Mouse (Mus musculus): ENCODE results near the gene Atp8b4.
"Not testable (repeated sequence)": the region's sequence is repeated elsewhere in the genome, so short reads cannot be mapped to it uniquely, and the experiment has no call there.

Atp8b4 gene

GRCm38 (mm10) chr2:126500521-126500920 lies at the start of gene Atp8b4:
Gene Atp8b4, minus strand, starts transcription at chr2:126500674.
- in situ Hi-C loops (cut with MboI, MseI), result no loop called here

GRCm38 (mm10) chr2:126549681-126550080 lies 49.2 kb upstream of the Atp8b4 start:
- in situ Hi-C loops (cut with MboI, MseI), result no loop called here

- in situ Hi-C loops (cut with MboI, MseI), result no loop called here
Observed at GRCm38 (mm10) chr2:126546392-126546791, 45.9 kb upstream of the Atp8b4 start.

GRCm38 (mm10) chr2:126545297-126545696 lies 44.8 kb upstream of the Atp8b4 start:
- in situ Hi-C loops (cut with MboI, MseI), result no loop called here

DNA sequence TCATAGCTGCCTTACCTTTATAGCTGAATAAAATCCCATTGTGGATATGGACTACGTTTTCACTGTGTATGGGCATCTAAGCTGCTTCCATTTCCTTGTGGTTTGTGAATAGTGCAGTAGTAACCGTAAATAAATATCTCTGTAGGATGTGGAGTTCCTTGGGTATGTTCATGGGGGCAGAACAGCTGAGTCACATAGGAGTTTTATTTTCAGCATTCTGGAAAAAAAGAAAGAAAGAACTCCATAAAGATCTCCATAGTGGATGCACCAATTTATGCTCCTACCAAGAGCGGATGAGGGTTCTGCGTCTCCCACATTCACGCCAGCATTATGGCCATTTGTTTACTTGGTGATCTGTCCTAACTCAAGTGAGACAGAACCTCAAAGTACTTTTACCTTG lies 41.7 kb upstream of the Atp8b4 start:
- in situ Hi-C loops (cut with MboI, MseI), result no loop called here

GRCm38 (mm10) chr2:126540390-126540925 lies 40.0 kb upstream of the Atp8b4 start:
- in situ Hi-C loops (cut with MboI, MseI), result no loop called here

DNA sequence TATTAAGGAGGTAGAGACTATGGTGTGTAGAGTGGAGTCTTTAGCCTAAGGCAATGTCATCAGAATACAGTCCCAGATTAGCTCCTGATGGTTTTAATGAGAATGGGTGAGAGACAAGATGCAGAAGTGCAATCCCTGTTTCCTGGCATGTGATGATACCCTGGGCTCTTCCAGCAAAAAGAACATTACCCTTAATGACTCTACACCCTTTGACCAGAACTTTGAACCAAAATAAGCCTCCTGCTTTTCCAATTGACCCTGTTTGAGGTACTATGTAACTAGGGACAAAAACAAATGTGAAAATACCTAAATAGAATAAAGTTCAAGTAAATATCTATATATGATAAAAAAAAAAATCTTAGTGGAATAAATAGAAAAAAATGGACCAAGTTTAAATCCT lies 37.2 kb upstream of the Atp8b4 start:
- in situ Hi-C loops (cut with MboI, MseI), result no loop called here

DNA sequence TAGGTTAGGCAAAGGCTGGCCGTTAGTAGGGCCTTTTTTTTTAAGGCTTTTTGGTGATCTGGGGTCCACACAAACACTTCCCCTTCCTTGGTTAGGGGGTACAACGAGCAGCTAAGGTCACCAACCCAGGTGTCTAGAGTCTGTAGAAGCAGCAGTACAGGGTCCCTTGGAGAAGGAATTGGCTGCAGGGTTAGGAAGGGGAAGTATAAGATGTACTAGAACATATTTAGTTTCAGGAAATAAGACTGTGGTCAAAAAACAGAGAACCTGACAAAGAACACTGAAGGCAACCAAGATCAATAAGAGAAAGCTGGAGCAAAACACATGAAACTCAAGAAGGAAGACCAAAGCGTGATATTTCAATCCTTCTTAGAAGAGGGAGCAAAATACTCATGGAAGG lies 30.1 kb upstream of the Atp8b4 start:
- in situ Hi-C loops (cut with MboI, MseI), result loop anchor here (5.0 kb wide), 1 partner anchor 603 kb away; no protein-coding TSS in a partner anchor

GRCm38 (mm10) chr2:126527461-126527860 lies 27.0 kb upstream of the Atp8b4 start:
- in situ Hi-C loops (cut with MboI, MseI), result no loop called here

DNA sequence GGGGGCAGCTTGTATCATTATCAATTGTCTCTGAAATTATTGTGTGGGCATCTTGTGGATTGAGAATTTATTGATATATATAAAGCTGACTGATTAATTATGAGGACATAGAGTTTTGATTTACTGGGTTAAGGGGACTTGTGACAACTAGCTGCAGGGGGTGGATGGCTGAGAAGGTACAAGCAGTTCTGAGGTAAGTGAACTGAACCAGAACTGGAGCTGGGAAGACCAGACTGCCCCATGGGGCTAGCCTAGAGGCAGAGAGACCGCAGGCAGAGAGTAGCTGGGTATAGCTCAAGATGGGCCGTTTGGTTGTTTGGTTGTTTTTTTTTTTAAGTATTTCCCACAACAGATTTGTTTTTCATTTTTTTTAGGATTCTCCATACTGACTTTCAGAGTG lies 23.8 kb upstream of the Atp8b4 start:
- in situ Hi-C loops (cut with MboI, MseI), result no loop called here

DNA sequence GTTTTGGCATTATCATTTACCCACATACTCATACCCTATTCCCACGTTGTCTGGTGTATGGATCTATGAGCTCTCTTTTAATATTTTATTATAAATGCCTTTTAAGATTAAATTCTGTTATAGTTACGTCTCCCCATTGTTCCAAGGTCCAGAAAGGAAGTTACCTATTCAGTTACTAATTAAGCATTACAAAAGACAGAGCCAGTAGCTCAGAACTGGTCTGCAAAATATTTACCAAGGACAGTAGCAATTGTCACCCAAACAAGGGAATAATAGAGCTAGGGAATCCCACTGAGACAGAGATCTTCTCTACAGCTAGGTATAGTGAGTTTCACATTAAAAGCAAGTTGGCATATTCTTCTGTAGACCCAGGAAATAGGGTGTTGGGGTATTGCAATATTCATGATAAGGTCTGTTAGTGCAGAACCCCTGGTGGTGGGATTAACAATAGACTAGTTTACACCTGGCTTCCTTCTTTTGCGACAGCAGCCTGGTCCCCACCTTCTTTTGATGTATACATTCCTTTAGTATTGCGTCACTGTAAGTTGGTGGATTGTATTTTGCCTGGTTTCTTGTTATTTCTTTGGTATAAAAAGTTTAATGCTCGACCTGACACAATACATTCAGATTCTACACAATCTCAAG lies 22.7 kb upstream of the Atp8b4 start:
- in situ Hi-C loops (cut with MboI, MseI), result not testable (repeated sequence)

GRCm38 (mm10) chr2:126522056-126522455 lies 21.6 kb upstream of the Atp8b4 start:
- in situ Hi-C loops (cut with MboI, MseI), result no loop called here

GRCm38 (mm10) chr2:126521471-126521870 lies 21.0 kb upstream of the Atp8b4 start:
- in situ Hi-C loops (cut with MboI, MseI), result no loop called here

DNA sequence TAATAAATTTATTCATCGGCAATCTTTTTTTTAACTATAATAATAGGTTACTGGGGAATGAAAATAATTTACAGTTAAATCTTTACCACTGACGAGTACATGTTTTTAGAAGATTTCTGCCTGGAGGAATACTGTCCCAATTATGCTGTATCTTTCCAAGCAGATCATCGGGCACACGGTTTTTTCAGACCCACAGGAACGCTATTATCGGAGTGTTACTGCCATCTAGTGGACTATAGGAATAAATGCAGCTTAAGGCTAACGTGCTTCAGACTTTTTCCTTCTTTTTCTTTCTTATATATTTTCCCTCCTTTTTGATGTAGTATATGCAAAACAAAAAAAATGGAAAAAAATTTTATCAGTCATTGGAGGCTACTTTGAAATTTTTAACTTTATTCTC lies 20.4 kb upstream of the Atp8b4 start:
- in situ Hi-C loops (cut with MboI, MseI), result no loop called here

DNA sequence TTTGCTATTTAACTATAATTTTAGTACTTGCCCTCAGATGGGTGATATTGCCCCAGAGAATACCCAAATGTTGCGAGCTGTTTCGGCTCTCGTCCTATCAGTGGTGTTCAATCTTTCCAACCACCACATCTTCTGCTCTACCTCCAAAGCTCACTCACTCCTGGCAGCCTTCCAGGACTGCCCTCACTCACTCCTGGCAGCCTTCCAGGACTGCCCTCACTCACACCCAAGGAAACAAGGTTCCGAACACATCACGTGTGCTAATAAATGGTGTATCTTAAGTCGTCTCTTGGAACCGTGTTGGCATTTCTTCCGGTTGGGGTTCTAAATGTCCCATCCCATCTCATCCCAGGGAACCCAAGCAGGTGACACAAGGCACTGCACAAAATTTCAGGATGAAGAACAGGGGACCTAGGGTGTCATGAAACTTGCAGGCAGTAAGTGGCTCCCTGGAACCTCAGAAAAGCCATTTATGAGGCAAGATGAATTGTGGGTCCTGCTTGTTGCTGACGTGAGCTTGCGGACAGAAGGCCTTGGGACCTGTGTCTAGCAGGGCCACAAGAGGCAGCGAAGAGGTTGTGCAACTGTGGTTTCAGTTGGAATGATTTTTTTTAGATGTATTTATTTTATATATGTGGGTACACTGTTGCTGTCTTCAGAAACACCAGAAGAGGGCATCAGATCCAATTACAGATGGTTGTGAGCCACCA lies 19.6 kb upstream of the Atp8b4 start:
- in situ Hi-C loops (cut with MboI, MseI), result no loop called here

DNA sequence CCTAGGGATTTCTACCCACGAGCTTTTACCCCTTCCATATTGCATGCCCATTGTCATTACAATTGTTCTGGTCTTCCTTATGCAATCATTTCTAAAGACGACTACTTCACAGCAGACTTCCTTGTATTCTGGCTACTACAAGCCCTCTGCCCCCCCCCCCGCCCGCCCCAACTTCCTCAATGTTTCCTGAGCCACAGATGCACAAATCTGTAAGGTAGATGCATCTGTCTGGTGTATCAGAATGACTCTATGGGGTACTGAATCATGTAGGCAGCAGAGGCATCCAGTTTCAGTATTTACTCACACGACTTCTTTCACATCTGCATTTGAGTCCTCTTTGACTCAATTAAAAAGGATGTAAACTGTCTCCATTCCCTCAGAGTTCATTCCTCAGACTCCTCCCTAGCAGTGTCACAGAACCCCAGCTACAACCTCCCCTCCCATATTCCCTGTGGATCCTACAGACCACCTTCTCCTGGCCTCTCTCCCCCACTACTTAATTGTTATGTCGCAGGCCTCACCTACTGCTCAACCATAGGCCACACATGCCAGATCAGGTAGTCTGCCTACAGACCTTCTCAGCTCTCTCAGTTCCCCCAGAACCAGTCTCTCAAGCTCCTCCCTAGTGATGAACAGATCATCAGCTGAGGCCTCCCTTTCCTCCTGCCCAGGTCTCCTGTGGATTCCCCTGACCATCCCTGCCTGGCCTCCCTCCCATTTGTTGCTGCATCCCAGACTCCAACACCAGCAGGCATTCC lies 14.8 kb upstream of the Atp8b4 start:
- in situ Hi-C loops (cut with MboI, MseI), result no loop called here

GRCm38 (mm10) chr2:126508228-126508627 lies 7.8 kb upstream of the Atp8b4 start:
- in situ Hi-C loops (cut with MboI, MseI), result no loop called here

GRCm38 (mm10) chr2:126507477-126507876 lies 7.0 kb upstream of the Atp8b4 start:
- in situ Hi-C loops (cut with MboI, MseI), result no loop called here

DNA sequence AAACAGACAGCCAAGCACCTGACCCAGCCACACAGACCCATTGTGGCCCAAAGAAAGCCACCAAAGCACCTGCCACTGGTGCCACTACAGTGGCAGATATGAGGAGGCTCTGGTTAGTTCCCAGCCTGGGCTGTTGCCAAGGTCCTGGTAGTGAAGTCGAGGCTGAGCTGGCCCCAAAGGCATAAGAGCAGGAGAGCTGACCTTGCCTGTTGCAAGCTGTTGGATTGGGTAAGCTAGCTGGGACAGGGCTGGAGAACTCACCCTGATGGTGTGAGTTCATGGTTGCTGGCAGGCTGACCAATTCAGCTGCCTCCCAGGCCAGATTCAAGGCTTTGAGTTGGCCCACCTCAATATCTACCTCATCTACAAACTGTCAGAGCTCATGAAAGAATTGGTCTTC lies 4.7 kb upstream of the Atp8b4 start:
- in situ Hi-C loops (cut with MboI, MseI), result no loop called here

- in situ Hi-C loops (cut with MboI, MseI), result no loop called here
Observed at GRCm38 (mm10) chr2:126499730-126500129, 744 bp downstream of the Atp8b4 start.

DNA sequence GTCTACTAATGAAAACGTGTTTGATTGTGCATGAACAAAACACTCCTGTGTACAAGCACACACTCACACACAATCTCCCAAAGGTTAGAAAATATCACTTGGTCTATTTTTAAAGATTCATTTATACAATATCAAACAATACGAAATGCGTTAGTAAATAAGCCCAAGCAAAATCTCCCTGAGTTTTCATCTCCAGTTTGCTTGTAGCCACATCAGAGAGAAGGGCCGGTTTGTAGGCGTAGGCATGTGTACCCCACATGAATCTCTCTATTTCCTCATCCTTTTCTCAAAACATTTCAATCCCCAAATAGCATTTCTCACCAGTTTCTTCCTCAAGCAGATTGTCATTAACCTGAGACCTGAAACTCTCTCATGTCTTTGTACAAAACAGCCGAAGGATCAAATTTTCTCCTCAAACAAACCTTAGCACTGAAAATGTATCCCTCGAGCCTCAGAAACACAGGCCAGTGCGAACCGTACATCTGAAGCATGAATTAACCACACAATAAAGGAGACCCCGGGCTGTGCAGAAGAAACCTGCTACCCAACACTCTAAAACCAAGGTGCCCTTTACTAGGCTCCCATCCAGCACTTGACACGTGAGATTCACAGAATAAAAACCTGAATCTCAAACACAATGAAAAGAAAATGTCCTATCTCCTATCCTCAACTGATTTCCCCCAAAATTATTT lies 1.6 kb downstream of the Atp8b4 start:
- in situ Hi-C loops (cut with MboI, MseI), result no loop called here

DNA sequence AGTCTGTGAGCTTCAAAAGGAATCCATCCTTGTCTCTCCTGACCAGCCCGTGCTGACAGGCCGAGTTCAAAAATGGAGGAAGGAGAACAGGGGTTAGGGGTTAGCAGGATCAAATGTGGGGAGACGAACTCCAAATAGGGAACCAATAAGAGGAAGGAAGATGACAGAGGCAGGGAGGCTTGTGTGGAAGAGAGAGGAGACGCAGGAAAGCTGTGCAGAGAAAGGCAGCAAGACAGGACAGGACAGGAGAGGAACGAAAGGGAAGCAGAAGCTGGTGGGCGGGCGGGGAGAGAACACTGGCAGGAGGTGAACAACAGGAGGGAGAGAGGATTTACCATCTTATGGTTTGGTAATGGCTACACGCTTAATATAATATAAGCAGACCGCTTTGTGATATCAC lies 3.6 kb downstream of the Atp8b4 start:
- in situ Hi-C loops (cut with MboI, MseI), result no loop called here

Data from T-helper 2 cell (primary cell).